Mouse (Mus musculus) yolk sac, embryonic 10.5 days (tissue): ENCODE measurements around the gene Zbtb38.

Experiments used
- DNase-seq: peaks from one replicate; pipeline ENCODE4 v3.0.0-alpha.2; 2017; ENCODE audit warnings: low spot score

The Zbtb38 gene

GRCm38 (mm10) chr9:96752603-96753114 is at the start of gene Zbtb38:
Zbtb38 (minus strand) TSS chr9:96752831.
- DNase-seq = no peak

- no peak for DNase-seq
Observed at GRCm38 (mm10) chr9:96800131-96800825, 47.6 kb upstream of the Zbtb38 start.

GRCm38 (mm10) chr9:96797311-96797710 is 44.7 kb upstream of the Zbtb38 start:
- DNase-seq = no peak

GRCm38 (mm10) chr9:96795399-96795928 is 42.8 kb upstream of the Zbtb38 start:
- peak; percentile 48 for DNase-seq

GRCm38 (mm10) chr9:96794601-96795000 is 42.0 kb upstream of the Zbtb38 start:
- DNase-seq = no peak

GRCm38 (mm10) chr9:96792543-96792942 is 39.9 kb upstream of the Zbtb38 start:
- DNase-seq = no peak

- no peak for DNase-seq
Observed at GRCm38 (mm10) chr9:96790389-96791007, 37.9 kb upstream of the Zbtb38 start.

GRCm38 (mm10) chr9:96789906-96790305 is 37.3 kb upstream of the Zbtb38 start:
- no peak for DNase-seq

GRCm38 (mm10) chr9:96787797-96788196 is 35.2 kb upstream of the Zbtb38 start:
- DNase-seq = no peak

- DNase-seq = peak; percentile 57
Observed at GRCm38 (mm10) chr9:96785871-96786342, 33.3 kb upstream of the Zbtb38 start.

GRCm38 (mm10) chr9:96785187-96785586 is 32.6 kb upstream of the Zbtb38 start:
- no peak for DNase-seq

GRCm38 (mm10) chr9:96783667-96784066 is 31.0 kb upstream of the Zbtb38 start:
- DNase-seq = no peak

GRCm38 (mm10) chr9:96783258-96783657 is 30.6 kb upstream of the Zbtb38 start:
- DNase-seq = peak; percentile 15

- no peak for DNase-seq
Observed at GRCm38 (mm10) chr9:96782062-96782461, 29.4 kb upstream of the Zbtb38 start.

GRCm38 (mm10) chr9:96773146-96773545 is 20.5 kb upstream of the Zbtb38 start:
- DNase-seq = peak; percentile 27

GRCm38 (mm10) chr9:96770443-96770842 is 17.8 kb upstream of the Zbtb38 start:
- no peak for DNase-seq

- no peak for DNase-seq
Observed at GRCm38 (mm10) chr9:96769651-96770050, 17.0 kb upstream of the Zbtb38 start.

GRCm38 (mm10) chr9:96767874-96768273 is 15.2 kb upstream of the Zbtb38 start:
- no peak for DNase-seq

- DNase-seq = no peak
Observed at GRCm38 (mm10) chr9:96766078-96766477, 13.4 kb upstream of the Zbtb38 start.

GRCm38 (mm10) chr9:96765410-96765809 is 12.8 kb upstream of the Zbtb38 start:
- DNase-seq = no peak

GRCm38 (mm10) chr9:96763847-96764631 is 11.4 kb upstream of the Zbtb38 start:
- no peak for DNase-seq

GRCm38 (mm10) chr9:96763025-96763424 is 10.4 kb upstream of the Zbtb38 start:
- no peak for DNase-seq
